Mouse (Mus musculus) CH12F3 (cell line): ENCODE measurements around the gene C130032M10Rik.

Experiments used
- in situ Hi-C: fragments of 300-500 bp; cut with MboI; formaldehyde crosslinking; loops from 2 replicates; pipeline ENCODE4 v1.14.3; 2020; ENCODE audit warnings: low sequenced_read_pairs

C130032M10Rik gene

GRCm38 (mm10) chr9:114546765-114547164 is 31.3 kb downstream of the C130032M10Rik start:
- in situ Hi-C loops: no loop called here

GRCm38 (mm10) chr9:114547643-114548077 is 32.2 kb downstream of the C130032M10Rik start:
- in situ Hi-C loops: no loop called here

GRCm38 (mm10) chr9:114548496-114548895 is 33.0 kb downstream of the C130032M10Rik start:
- in situ Hi-C loops: no loop called here

- in situ Hi-C loops: no loop called here
Observed at GRCm38 (mm10) chr9:114549117-114549516, 33.6 kb downstream of the C130032M10Rik start.

- in situ Hi-C loops: no loop called here
Observed at GRCm38 (mm10) chr9:114550033-114550432, 34.5 kb downstream of the C130032M10Rik start.

GRCm38 (mm10) chr9:114553828-114554227 is 38.3 kb downstream of the C130032M10Rik start:
- in situ Hi-C loops: no loop called here

GRCm38 (mm10) chr9:114554355-114554979 is 39.0 kb downstream of the C130032M10Rik start:
- in situ Hi-C loops: no loop called here

GRCm38 (mm10) chr9:114556276-114556855 is 40.9 kb downstream of the C130032M10Rik start:
- in situ Hi-C loops: no loop called here

- in situ Hi-C loops: no loop called here
Observed at GRCm38 (mm10) chr9:114557086-114557485, 41.6 kb downstream of the C130032M10Rik start.

GRCm38 (mm10) chr9:114560141-114560540 is 44.6 kb downstream of the C130032M10Rik start:
- in situ Hi-C loops: no loop called here

GRCm38 (mm10) chr9:114560771-114561670 is 45.5 kb downstream of the C130032M10Rik start:
- in situ Hi-C loops: no loop called here

GRCm38 (mm10) chr9:114561671-114561971 is 46.1 kb downstream of the C130032M10Rik start:
- in situ Hi-C loops: no loop called here

- in situ Hi-C loops: no loop called here
Observed at GRCm38 (mm10) chr9:114562031-114562918, 46.8 kb downstream of the C130032M10Rik start.

- in situ Hi-C loops: no loop called here
Observed at GRCm38 (mm10) chr9:114562919-114563751, 47.6 kb downstream of the C130032M10Rik start.

- in situ Hi-C loops: no loop called here
Observed at GRCm38 (mm10) chr9:114563761-114564606, 48.5 kb downstream of the C130032M10Rik start, which contains the start of gene Trim71. Trim71 (minus strand) TSS chr9:114564369.

- in situ Hi-C loops: no loop called here
Observed at GRCm38 (mm10) chr9:114564667-114565066, 49.2 kb downstream of the C130032M10Rik start.
